Mouse (Mus musculus) c-Kit-positive CD71-positive TER-119-positive erythroid progenitor cells, embryonic 14.5 days (primary cell): ENCODE measurements around the gene H2afy.

Source experiments
- DNase-seq: peaks from one replicate; pipeline ENCODE4 v3.0.0-alpha.2; 2013; ENCODE audit warnings: low spot score

Gene H2afy

DNA sequence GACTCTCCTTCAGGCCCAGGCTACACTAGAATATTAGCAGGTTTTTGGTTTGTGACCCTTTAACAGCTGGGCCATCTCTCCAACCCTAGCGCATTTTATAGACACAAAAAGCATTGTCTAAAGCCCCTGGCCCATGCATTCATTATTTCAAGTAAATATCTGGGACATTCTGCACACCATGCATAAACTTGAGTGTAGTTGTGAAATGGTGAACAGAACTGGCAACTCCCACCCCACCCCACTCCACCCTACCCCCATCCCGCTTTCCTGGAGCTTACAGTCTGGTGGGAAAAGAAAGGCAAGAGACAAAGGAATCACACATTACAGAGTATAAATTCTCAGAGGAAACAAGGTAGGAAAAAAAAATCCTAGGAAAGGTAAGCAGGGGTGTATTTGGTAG lies at the start of gene H2afy:
Gene H2afy, minus strand, starts transcription at position 162 of the 400 bp plus-strand sequence.
- DNase-seq, result no peak

GRCm38 (mm10) chr13:56183687-56184086 lies 47.5 kb upstream of the H2afy start:
- DNase-seq, result no peak

GRCm38 (mm10) chr13:56181424-56181823 lies 45.3 kb upstream of the H2afy start:
- no peak for DNase-seq

GRCm38 (mm10) chr13:56178416-56179035 lies 42.4 kb upstream of the H2afy start, which contains the start of gene Tifab:
TSS of gene Tifab (minus strand) at chr13:56178885.
- DNase-seq, result no peak

- DNase-seq, result no peak
These were observed 40.1 kb upstream of the H2afy start for GRCm38 (mm10) chr13:56176310-56176709.

GRCm38 (mm10) chr13:56175848-56176247 lies 39.7 kb upstream of the H2afy start:
- no peak for DNase-seq

DNA sequence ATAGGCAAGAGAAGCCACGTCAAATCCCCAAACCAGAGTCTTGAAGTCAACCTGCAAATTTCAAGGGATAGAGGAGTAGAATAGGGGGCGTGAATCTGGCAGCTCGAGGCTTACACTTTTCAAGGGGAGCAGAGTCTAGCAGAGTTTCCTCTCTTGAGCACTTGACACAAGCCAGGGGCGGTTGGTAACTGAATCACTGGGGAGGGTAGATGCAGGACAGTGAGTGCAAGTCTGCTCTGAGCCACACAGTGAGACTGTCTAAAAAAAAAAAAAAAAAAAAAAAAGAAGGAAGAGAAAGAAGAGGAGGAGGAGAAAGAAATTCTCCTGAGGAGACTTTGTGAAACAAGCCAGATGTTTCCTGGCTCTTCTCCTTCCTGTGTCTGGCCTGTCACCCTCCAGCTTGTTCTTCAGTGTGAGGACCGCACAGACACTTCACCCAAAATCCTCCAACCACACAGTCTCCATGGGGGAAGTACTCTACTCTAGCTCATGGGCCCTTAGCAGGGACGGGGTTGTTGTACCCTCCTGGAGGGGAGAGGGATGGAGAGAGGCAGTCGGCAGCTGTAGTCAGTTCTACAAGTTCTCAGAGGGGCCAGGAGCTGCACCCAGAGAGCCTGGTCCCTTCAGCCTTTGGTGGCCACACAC lies 36.9 kb upstream of the H2afy start:
- no peak for DNase-seq

DNA sequence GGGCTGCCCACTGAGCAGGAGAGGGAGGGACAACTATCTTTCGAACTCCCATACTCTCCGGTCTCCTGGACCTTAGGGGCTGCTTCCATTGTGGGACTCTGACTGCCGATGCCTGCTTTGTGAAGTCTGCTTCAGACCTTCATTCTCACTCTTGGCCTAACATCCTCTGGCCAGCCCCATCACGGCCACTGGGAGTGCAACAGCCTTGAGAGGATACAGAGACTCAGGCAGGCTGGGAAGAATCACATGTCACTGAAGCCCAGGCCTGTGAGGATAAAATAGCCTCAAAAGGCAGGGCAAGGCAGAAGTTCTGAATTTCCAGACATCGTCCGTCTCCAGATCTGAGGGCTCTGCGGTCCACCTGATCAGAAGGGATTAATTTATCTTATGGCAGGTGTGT lies 35.9 kb upstream of the H2afy start:
- no peak for DNase-seq

- no peak for DNase-seq
These were observed 32.2 kb upstream of the H2afy start for GRCm38 (mm10) chr13:56168403-56168781.

DNA sequence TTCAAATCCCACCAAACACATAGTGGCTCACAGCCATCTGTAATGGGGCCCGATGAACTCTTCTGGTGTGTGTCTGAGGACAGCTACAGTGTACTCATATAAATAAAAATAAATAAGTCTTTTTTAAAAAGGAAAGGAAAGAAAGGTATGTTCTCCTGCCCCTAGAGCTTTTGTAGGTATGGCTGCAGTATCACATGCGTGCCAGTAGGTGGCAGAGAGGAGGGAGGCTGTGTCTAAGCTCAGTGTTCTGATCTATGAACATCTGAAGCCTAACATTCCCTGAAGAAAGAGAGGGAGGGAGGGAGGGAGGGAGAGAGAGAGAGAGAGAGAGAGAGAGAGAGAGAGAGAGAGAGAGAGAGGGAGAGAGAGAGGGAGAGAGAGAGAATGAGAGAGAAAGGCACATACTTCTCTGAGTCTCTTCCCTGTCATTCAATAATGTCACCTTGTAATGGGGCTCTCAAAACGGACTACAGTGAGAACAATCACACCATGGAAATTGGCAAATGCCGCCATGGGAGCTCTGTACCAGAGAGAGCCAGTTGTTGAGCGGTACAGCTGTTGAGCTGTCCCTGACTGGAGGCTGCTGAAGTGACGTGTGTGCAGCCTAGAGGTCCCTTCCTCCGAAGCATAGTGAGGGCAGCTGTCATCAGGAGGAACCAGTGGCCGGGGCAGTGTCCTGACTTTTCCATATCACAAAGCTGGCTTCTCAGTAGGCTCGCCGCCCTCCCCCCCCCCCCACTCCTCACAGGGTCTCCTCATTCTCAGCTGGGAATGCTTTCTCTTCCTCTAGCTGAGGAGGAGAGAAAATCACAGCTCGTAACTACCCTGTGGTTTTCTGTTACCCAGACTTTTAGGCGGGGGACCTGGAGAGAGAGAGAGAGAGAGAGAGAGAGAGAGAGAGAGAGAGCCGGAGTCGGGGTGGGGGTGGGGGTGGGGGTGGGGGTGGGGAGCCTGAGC lies 31.6 kb upstream of the H2afy start:
- no peak for DNase-seq

- DNase-seq, result no peak
These were observed 29.4 kb upstream of the H2afy start for GRCm38 (mm10) chr13:56165561-56165960.

GRCm38 (mm10) chr13:56164372-56164771 lies 28.2 kb upstream of the H2afy start:
- DNase-seq, result no peak

GRCm38 (mm10) chr13:56163751-56164150 lies 27.6 kb upstream of the H2afy start:
- no peak for DNase-seq

- no peak for DNase-seq
These were observed 26.7 kb upstream of the H2afy start for GRCm38 (mm10) chr13:56162859-56163258.

- DNase-seq, result no peak
These were observed 23.6 kb upstream of the H2afy start for GRCm38 (mm10) chr13:56159614-56160363.

- DNase-seq, result no peak
These were observed 22.9 kb upstream of the H2afy start for GRCm38 (mm10) chr13:56159016-56159601.

DNA sequence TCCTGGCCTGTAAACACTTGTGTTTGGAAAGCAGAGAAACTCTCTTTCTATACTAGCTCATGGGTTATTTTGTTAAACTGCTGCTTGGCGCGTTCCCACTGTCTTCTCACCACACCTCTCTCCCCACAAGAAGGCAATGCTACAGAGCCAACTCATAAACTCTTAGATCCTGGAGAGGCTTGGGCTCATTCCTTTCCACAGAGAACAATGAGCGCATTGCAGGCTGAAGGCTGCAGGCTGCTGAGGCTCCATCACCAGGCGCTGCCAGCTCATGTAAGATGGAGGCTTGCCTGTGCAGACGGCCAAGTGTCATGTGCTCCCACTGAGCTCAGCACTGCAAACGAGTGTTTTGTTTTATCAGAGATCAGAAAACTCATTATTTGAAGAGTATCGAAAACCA lies 19.5 kb upstream of the H2afy start:
- DNase-seq, result no peak

DNA sequence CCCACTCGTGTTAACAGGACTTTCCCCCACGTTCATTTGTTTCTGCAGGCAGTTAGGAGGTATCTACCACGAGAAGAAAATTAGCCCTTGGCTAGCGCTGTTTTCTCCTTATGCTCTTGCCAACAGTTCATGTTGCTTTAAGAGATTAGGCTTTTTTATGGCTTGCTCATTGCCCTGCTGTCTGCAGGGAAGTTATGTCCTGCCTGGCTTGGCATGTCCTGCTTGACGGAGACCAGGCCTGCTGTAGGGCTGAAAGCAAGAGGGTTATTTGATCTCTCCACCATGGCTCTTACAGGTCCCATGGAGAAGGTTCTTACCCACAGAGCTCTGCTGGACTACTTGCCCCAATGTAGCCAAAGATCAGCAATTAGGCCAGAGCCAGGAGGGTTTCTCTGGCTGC lies 18.9 kb upstream of the H2afy start:
- no peak for DNase-seq

DNA sequence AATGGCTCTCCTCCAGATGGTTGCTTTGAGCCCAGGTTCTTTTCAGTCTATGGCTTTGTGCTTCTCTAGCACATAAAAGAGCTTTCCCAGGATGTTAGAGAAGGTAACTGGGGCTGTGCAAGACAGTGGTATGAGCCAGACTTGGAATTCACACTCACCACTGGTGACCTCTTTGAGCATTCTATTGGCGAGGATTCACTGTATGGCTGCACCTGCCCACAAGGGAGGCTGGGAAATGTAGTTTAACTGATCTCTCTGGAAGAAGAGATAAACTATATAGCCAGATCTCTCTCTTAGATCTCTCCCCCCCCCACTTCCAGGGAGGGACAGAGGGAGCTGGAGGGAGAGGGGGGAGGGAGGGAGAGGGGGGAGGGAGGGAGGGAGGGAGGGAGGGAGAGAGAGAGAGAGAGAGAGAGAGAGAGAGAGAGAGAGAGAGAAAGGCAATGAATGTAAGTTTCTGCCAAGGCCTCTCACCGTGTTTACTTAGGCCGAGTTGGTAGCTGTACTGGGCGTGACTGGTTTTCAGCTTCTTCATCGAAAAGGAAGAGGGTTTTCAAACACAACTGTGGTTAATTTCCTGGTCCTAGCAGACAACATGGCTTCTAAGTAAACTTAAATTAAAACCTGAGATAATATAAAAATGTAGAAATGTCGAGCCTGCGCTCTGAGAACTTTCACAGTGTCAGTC lies 16.8 kb upstream of the H2afy start:
- DNase-seq, result no peak

DNA sequence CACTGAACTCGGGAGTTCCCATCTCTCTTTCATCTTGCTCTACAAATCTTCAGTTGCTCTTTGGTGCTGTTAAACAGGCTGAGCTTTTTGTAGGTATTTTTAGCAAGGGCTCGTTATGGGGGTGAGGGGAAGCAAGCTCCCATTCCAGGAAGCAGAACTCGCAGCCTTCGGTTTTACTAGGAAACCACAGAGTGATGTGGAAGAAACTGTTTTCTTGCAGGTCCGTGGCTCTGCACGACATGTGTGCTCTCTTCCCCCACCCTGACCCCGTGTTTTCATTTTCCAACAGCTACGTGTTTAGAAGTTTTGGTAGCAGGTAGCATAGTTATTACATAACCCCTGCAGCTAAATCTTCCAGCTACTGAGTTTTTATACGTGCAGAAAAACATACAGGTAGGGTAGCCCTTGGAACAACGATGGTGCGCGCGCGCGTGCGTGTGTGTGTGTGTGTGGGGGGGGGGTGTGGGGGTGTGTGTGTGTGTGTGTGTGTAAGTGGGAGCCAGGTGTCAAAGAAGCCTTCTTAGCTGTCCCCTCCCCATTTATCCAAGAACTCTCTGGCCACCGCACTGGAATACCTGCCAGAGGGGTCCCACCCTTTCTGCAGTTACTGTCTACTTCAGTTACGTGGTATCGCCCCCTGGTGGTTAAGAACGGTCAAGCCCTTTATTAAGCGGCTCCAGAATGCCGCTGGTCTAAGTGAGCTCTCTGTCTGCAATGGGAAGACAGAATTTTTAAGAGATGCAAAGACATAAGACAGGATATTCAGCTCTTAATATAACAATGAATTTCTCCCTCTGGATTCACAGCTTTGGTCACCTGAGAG lies 15.5 kb upstream of the H2afy start:
- DNase-seq, result peak; percentile 71
